Mouse (Mus musculus): ENCODE results near the gene Treml2. TPM values are rescaled to one million over a fixed set of nuclear protein-coding genes. Genes with fewer than 3 reads are reported as not detected.
"Not testable (repeated sequence)": the region's sequence is repeated elsewhere in the genome, so short reads cannot be mapped to it uniquely, and the experiment has no call there.

Gene Treml2
- polyA plus RNA-seq, 1 experiment from 2014 or later = 0.12 TPM

GRCm38 (mm10) chr17:48346231-48346630 lies 46.9 kb downstream of the Treml2 start, which contains the start of gene Trem2:
Trem2 (plus strand) TSS chr17:48346401.
- Histone ChIP-seq H3K4me2 (ENCODE audit: low read length) (no peak within 1 kb of the TSS), H3K4me3 (replicated peaks; ENCODE audit: low read depth, low read length) (no peak within 1 kb of the TSS), H3K9ac (replicated peaks; ENCODE audit: low read length) (no peak within 1 kb of the TSS), H3K27me3 (ENCODE audit: control insufficient read depth, insufficient read depth, low read length) (no peaks in the 10 kb centered on the region), H3K9me3 (ENCODE audit: control insufficient read depth, low read length) (no peaks in the 10 kb centered on the region), H3K36me3 (ENCODE audit: control insufficient read depth, insufficient read depth, low read length) (no peaks in the 10 kb centered on the region), H3K4me1 (ENCODE audit: control insufficient read depth, insufficient read depth, low read length) (no peaks in the 10 kb centered on the region), H3K27ac (replicated peaks; ENCODE audit: low read depth, low read length) (no peak within 1 kb of the TSS)
- DNase-seq = no peak
- 84% methylated on average over 5 of the region's 5 CpGs for WGBS
- ATAC-seq (ENCODE audit: low FRiP score, low TSS enrichment) = no peak

GRCm38 (mm10) chr17:48346834-48347233 lies 47.5 kb downstream of the Treml2 start:
- Histone ChIP-seq H3K27ac (replicated peaks; ENCODE audit: low read depth, low read length) (no peak overlapping the region), H3K36me3 (ENCODE audit: control insufficient read depth, insufficient read depth, low read length) (no peaks in the 10 kb centered on the region), H3K4me1 (ENCODE audit: control insufficient read depth, insufficient read depth, low read length) (no peaks in the 10 kb centered on the region), H3K9ac (replicated peaks; ENCODE audit: low read length) (no peak overlapping the region), H3K27me3 (ENCODE audit: control insufficient read depth, insufficient read depth, low read length) (no peaks in the 10 kb centered on the region), H3K4me3 (replicated peaks; ENCODE audit: low read depth, low read length) (no peak overlapping the region), H3K4me2 (ENCODE audit: low read length) (no peak overlapping the region), H3K9me3 (ENCODE audit: control insufficient read depth, low read length) (no peaks in the 10 kb centered on the region)
- WGBS = 72% methylated on average over 4 of the region's 4 CpGs
- ATAC-seq (ENCODE audit: low FRiP score, low TSS enrichment) (no peak), DNase-seq (no peak)

GRCm38 (mm10) chr17:48347287-48347686 lies 48.0 kb downstream of the Treml2 start:
- Histone ChIP-seq H3K4me1 (ENCODE audit: control insufficient read depth, insufficient read depth, low read length) (no peaks in the 10 kb centered on the region), H3K9me3 (ENCODE audit: control insufficient read depth, low read length) (no peaks in the 10 kb centered on the region), H3K27me3 (ENCODE audit: control insufficient read depth, insufficient read depth, low read length) (no peaks in the 10 kb centered on the region), H3K36me3 (ENCODE audit: control insufficient read depth, insufficient read depth, low read length) (no peaks in the 10 kb centered on the region), H3K9ac (replicated peaks; ENCODE audit: low read length) (no peak overlapping the region), H3K4me2 (ENCODE audit: low read length) (no peak overlapping the region), H3K4me3 (replicated peaks; ENCODE audit: low read depth, low read length) (no peak overlapping the region), H3K27ac (replicated peaks; ENCODE audit: low read depth, low read length) (no peak overlapping the region)
- ATAC-seq (ENCODE audit: low FRiP score, low TSS enrichment) = no peak
- 75% methylated on average over 2 of the region's 2 CpGs for WGBS
- DNase-seq = no peak

- Histone ChIP-seq H3K9me3 (ENCODE audit: control insufficient read depth, low read length) (no peaks in the 10 kb centered on the region), H3K27ac (replicated peaks; ENCODE audit: low read depth, low read length) (no peak overlapping the region), H3K27me3 (ENCODE audit: control insufficient read depth, insufficient read depth, low read length) (no peaks in the 10 kb centered on the region), H3K9ac (replicated peaks; ENCODE audit: low read length) (no peak overlapping the region), H3K4me3 (replicated peaks; ENCODE audit: low read depth, low read length) (no peak overlapping the region), H3K4me2 (ENCODE audit: low read length) (no peak overlapping the region), H3K36me3 (ENCODE audit: control insufficient read depth, insufficient read depth, low read length) (no peaks in the 10 kb centered on the region), H3K4me1 (ENCODE audit: control insufficient read depth, insufficient read depth, low read length) (no peaks in the 10 kb centered on the region)
- ATAC-seq (ENCODE audit: low FRiP score, low TSS enrichment) (no peak), DNase-seq (no peak)
- WGBS = 76% methylated on average over 5 of the region's 5 CpGs
Observed at GRCm38 (mm10) chr17:48350681-48351193, 51.4 kb downstream of the Treml2 start.

- not testable (repeated sequence) for DNase-seq; H3K9me3 ChIP-seq (ENCODE audit: control insufficient read depth, low read length); H3K36me3 ChIP-seq (ENCODE audit: control insufficient read depth, insufficient read depth, low read length); ATAC-seq (ENCODE audit: low FRiP score, low TSS enrichment); H3K4me1 ChIP-seq (ENCODE audit: control insufficient read depth, insufficient read depth, low read length); H3K4me2 ChIP-seq (ENCODE audit: low read length); H3K27ac ChIP-seq (replicated peaks; ENCODE audit: low read depth, low read length); H3K4me3 ChIP-seq (replicated peaks; ENCODE audit: low read depth, low read length); H3K9ac ChIP-seq (replicated peaks; ENCODE audit: low read length); H3K27me3 ChIP-seq (ENCODE audit: control insufficient read depth, insufficient read depth, low read length)
- WGBS = 59% methylated on average over 7 of the region's 7 CpGs
Observed at GRCm38 (mm10) chr17:48352976-48353375, 53.7 kb downstream of the Treml2 start.

GRCm38 (mm10) chr17:48355822-48356221 lies 56.5 kb downstream of the Treml2 start:
- 83% methylated on average over 3 of the region's 3 CpGs for WGBS
- no peaks in the 10 kb centered on the region for H3K9me3 ChIP-seq (ENCODE audit: control insufficient read depth, low read length)
- H3K27me3 ChIP-seq (ENCODE audit: control insufficient read depth, insufficient read depth, low read length) = no peaks in the 10 kb centered on the region
- H3K36me3 ChIP-seq (ENCODE audit: control insufficient read depth, insufficient read depth, low read length) = no peaks in the 10 kb centered on the region
- no peak for DNase-seq
- ATAC-seq (ENCODE audit: low FRiP score, low TSS enrichment) = no peak
- no peak overlapping the region for H3K27ac ChIP-seq (replicated peaks; ENCODE audit: low read depth, low read length)
- no peak overlapping the region for H3K4me2 ChIP-seq (ENCODE audit: low read length)
- H3K4me3 ChIP-seq (replicated peaks; ENCODE audit: low read depth, low read length) = no peak overlapping the region
- H3K9ac ChIP-seq (replicated peaks; ENCODE audit: low read length) = no peak overlapping the region
- H3K4me1 ChIP-seq (ENCODE audit: control insufficient read depth, insufficient read depth, low read length) = no peaks in the 10 kb centered on the region

GRCm38 (mm10) chr17:48357892-48358291 lies 58.6 kb downstream of the Treml2 start:
- H3K9me3 ChIP-seq (ENCODE audit: control insufficient read depth, low read length) = no peaks in the 10 kb centered on the region
- no peaks in the 10 kb centered on the region for H3K36me3 ChIP-seq (ENCODE audit: control insufficient read depth, insufficient read depth, low read length)
- no peak overlapping the region for H3K27ac ChIP-seq (replicated peaks; ENCODE audit: low read depth, low read length)
- WGBS = 44% methylated on average over 2 of the region's 2 CpGs
- no peak for DNase-seq
- no peaks in the 10 kb centered on the region for H3K4me1 ChIP-seq (ENCODE audit: control insufficient read depth, insufficient read depth, low read length)
- H3K27me3 ChIP-seq (ENCODE audit: control insufficient read depth, insufficient read depth, low read length) = no peaks in the 10 kb centered on the region
- ATAC-seq (ENCODE audit: low FRiP score, low TSS enrichment) = no peak
- no peak overlapping the region for H3K9ac ChIP-seq (replicated peaks; ENCODE audit: low read length)
- H3K4me2 ChIP-seq (ENCODE audit: low read length) = no peak overlapping the region
- H3K4me3 ChIP-seq (replicated peaks; ENCODE audit: low read depth, low read length) = no peak overlapping the region

GRCm38 (mm10) chr17:48359616-48360015 lies 60.3 kb downstream of the Treml2 start, which contains the start of gene Treml1:
Treml1 (plus strand) TSS chr17:48359916.
- H3K4me3 ChIP-seq (replicated peaks; ENCODE audit: low read depth, low read length) = no peak within 1 kb of the TSS

GRCm38 (mm10) chr17:48360462-48360861 lies 61.2 kb downstream of the Treml2 start:
- H3K9ac ChIP-seq (replicated peaks; ENCODE audit: low read length) = no peak overlapping the region
- no peak overlapping the region for H3K4me3 ChIP-seq (replicated peaks; ENCODE audit: low read depth, low read length)
- ATAC-seq (ENCODE audit: low FRiP score, low TSS enrichment) = no peak
- no peak overlapping the region for H3K27ac ChIP-seq (replicated peaks; ENCODE audit: low read depth, low read length)
- no peak for DNase-seq
- H3K4me2 ChIP-seq (ENCODE audit: low read length) = no peak overlapping the region
- no peaks in the 10 kb centered on the region for H3K9me3 ChIP-seq (ENCODE audit: control insufficient read depth, low read length)
- whole genome bisulfite sequencing = 81% methylated on average over 4 of the region's 4 CpGs
- H3K36me3 ChIP-seq (ENCODE audit: control insufficient read depth, insufficient read depth, low read length) = no peaks in the 10 kb centered on the region
- no peaks in the 10 kb centered on the region for H3K4me1 ChIP-seq (ENCODE audit: control insufficient read depth, insufficient read depth, low read length)
- H3K27me3 ChIP-seq (ENCODE audit: control insufficient read depth, insufficient read depth, low read length) = no peaks in the 10 kb centered on the region

More at GRCm38 (mm10) chr17:48359616-48360015, 60.3 kb downstream of the Treml2 start, which contains the start of gene Treml1:
- DNase-seq = no peak
- H3K4me2 ChIP-seq (ENCODE audit: low read length) = no peak within 1 kb of the TSS
- no peaks in the 10 kb centered on the region for H3K27me3 ChIP-seq (ENCODE audit: control insufficient read depth, insufficient read depth, low read length)
- H3K36me3 ChIP-seq (ENCODE audit: control insufficient read depth, insufficient read depth, low read length) = no peaks in the 10 kb centered on the region
- no peaks in the 10 kb centered on the region for H3K9me3 ChIP-seq (ENCODE audit: control insufficient read depth, low read length)
- no peak within 1 kb of the TSS for H3K27ac ChIP-seq (replicated peaks; ENCODE audit: low read depth, low read length)
- no peaks in the 10 kb centered on the region for H3K4me1 ChIP-seq (ENCODE audit: control insufficient read depth, insufficient read depth, low read length)
- H3K9ac ChIP-seq (replicated peaks; ENCODE audit: low read length) = no peak within 1 kb of the TSS
- ATAC-seq (ENCODE audit: low FRiP score, low TSS enrichment) = no peak
- 82% methylated on average over 7 of the region's 7 CpGs for WGBS

Data from midbrain, embryonic 14.5 days (tissue).